Mouse (Mus musculus): Measurements from ENCODE around the gene 1700021F05Rik.
"Not testable (repeated sequence)": the region's sequence is repeated elsewhere in the genome, so short reads cannot be mapped to it uniquely, and the experiment has no call there.

Gene 1700021F05Rik

DNA sequence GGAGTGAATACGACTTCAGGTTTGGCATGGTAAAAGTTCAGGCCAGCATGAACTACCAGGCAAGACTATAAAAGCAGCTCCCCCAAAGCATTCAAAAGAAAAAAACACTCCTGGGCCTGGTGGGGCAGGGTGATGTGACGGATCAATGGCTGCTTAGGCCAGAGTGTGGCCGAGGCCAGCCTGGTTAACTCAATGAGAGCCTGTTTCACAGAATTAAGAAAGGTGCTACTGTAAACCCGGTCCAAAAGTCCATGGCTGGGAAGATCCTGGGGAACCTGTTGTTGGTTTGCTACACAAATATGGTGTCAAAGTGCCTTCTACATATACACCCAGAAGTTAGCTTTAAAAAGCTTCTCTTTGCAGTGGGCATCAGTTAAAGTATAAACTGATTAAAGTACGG is 2.0 kb downstream of the 1700021F05Rik start:
- DNase-seq (ENCODE audit: low spot score in 2 of 2), result no peak

DNA sequence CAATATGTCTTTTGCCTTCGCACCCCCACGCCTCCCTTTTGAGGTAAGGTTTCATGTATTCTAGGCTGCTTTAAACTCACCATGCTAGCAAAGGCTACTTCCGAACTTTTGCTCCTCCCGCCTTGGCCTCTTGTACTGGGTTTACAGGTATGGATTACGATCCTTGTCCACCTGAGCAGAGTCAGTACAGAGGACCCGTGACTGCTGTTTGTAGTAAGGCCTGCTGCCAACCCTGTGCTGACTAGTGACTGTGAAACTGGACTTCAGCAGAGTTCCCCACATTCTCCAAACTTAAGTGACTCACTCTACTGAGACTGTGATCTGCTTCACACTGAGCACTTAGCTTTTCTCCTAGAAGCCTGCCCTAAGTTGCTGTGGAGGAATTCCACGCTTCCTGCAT is 3.1 kb downstream of the 1700021F05Rik start:
- no peak for DNase-seq (ENCODE audit: low spot score in 2 of 2)

DNA sequence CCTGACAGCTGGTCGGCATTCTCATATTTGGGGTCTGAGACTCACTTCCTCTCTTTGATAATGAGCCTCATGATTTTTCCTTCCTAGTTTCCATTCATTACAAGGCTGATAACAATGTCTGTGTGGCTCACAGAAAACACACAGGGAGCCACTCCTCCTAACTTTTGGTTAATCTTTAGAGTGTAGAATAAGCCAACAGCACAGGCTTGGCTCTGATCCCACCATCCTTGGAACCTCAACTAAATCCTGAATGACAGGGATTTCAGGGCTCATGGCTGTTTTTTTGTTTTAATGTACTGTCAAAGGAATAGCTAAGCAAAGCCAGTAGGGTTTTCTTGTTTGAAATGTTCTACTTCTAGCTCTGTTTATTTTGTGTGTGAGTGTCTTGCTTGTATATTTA is 6.4 kb downstream of the 1700021F05Rik start:
- no peak for DNase-seq (ENCODE audit: low spot score in 2 of 2)

GRCm38 (mm10) chr10:43527283-43528269 is 13.2 kb downstream of the 1700021F05Rik start:
- DNase-seq (ENCODE audit: low spot score in 2 of 2), result peak; percentile 19 to 40

GRCm38 (mm10) chr10:43523931-43524330 is 16.9 kb downstream of the 1700021F05Rik start, which contains the start of gene Gm9803:
TSS of gene Gm9803 (plus strand) at chr10:43524084.
- DNase-seq (ENCODE audit: low spot score in 2 of 2), result not testable (repeated sequence)

DNA sequence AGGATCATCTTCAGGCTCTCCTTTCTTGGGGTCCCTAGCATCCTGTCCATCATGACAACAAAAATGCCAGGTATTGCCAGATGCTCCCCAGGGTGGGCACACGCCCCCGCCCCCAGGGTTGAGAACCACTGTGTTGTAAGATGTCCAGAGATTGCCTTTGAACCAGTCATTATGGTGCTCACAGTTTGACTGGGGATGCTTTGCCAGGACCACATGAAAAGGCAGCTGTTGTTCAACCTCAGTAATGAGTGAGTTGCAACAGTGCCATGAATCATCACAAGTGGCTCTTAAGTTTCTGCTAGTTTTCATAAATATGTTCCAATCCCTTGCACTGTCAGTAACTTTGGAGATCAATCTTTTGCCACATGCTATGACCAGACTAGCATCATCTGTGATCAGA is 20.8 kb downstream of the 1700021F05Rik start:
- DNase-seq (ENCODE audit: low spot score in 2 of 2), result no peak

DNA sequence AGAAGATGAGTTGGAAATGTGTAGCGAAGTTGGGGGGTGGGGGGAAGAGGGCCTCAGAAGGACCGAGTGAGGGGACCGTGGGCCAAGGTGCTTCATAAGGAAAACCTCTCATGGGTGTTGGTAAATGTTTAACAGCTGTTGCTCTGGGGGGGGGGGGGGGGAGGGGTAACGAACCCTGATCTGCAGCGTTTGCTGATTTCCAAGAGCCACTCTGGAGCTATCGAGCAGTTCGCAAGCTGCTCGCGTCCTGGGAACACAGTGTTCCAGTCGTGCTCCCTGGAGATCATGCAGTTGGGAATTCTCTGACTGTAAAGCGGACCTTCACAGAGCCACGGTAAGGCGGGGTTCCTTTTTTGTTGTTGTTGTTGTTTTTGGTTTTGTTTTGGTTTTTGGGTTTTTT is 22.4 kb downstream of the 1700021F05Rik start:
- no peak for DNase-seq (ENCODE audit: low spot score in 2 of 2)

DNA sequence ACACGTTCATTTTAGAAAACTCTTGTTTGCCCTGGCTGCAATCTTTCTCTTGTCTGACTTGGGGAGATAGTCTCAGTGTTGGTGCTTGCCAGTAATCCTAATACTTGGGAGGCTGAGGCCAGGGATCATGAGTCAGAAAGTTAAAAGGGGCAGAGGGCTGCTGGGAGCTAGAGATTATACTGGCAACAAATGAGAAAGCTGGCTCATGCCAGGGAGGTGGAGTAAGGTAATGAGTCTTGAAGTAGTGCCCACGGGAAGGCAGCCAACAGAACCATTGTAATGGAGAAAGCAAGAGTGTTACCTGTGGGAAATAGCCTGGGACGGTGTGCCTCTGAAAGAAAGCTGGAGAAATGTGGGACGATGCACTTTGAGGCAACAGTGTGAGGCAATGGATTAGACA is 23.0 kb downstream of the 1700021F05Rik start:
- DNase-seq (ENCODE audit: low spot score in 2 of 2), result no peak

DNA sequence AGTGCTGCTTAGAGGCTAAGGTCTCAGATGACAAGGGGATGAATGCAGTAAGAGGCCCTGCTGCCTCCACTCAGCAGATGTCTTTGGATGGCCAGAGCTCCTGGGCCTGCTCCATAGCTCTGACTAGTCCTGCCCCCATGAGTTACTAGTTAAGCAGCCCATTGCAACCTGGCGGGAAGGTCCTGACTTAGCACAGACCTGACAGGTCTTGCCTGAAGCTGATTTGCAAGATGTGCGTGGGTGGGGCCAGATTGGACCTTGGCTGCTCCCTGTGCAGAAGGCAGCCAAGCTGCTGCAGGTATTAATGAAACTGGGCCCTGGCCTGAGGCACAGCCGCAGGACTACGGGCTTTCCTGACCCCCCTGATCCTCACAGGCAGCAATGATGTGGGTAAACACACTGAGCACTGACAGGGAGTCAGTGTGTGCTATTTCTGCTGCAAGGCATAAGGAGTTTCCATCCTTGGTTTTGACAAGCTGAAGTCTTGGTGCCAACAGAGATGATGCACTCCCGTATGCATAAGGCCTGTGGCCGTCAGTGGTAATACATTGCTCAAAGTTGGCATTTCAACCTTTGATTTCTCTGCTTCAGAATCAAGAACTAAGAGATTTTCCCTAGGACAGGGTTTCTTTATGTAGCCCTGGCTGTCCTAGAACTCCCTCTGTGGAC is 23.7 kb downstream of the 1700021F05Rik start:
- DNase-seq (ENCODE audit: low spot score in 2 of 2), result no peak

GRCm38 (mm10) chr10:43512976-43513375 is 27.8 kb downstream of the 1700021F05Rik start:
- no peak for DNase-seq (ENCODE audit: low spot score in 2 of 2)

GRCm38 (mm10) chr10:43509228-43509627 is 31.6 kb downstream of the 1700021F05Rik start:
- DNase-seq (ENCODE audit: low spot score in 2 of 2), result no peak

GRCm38 (mm10) chr10:43507051-43507450 is 33.7 kb downstream of the 1700021F05Rik start:
- no peak for DNase-seq (ENCODE audit: low spot score in 2 of 2)

DNA sequence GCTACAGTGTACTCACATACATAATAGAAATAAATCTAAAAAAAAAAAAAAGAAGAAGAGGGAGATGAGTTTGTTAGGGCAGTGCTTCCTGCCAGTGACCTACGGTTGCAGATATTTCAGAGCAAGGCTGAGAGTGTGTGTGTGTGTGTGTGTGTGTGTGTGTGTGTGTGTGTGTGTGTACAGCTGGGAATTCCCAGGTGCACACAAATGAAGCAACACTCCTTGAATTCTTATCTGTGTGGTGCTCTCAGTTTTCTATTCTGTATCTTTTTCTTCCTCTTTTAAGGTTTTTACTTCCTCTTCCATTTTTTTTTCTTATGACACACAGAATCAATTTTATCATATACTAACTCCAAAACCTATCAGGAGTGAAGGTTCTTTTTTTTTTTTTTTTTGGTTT is 36.5 kb downstream of the 1700021F05Rik start:
- DNase-seq (ENCODE audit: low spot score in 2 of 2), result no peak

GRCm38 (mm10) chr10:43502599-43502998 is 38.2 kb downstream of the 1700021F05Rik start:
- DNase-seq (ENCODE audit: low spot score in 2 of 2), result no peak

DNA sequence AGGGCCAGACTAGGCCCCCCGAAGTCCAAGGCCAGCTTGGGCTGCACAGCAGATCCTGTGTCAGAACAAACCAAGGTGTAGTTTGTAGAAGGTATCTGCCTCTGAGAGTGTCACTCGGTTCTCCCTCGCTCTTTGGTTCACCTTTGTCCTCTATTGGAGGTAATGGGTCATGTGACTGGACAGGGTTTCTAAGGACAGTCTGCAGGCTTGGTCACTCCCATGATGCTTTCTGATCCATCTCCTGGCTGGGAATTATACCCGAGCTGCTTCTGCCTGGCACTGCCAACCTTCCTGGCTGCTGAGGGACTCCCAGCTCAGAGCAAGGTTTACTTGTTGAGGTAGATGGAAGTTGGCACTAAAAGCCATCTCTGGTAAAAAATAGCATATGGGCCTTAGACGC is 49.9 kb downstream of the 1700021F05Rik start:
- no peak for DNase-seq (ENCODE audit: low spot score in 2 of 2)

DNA sequence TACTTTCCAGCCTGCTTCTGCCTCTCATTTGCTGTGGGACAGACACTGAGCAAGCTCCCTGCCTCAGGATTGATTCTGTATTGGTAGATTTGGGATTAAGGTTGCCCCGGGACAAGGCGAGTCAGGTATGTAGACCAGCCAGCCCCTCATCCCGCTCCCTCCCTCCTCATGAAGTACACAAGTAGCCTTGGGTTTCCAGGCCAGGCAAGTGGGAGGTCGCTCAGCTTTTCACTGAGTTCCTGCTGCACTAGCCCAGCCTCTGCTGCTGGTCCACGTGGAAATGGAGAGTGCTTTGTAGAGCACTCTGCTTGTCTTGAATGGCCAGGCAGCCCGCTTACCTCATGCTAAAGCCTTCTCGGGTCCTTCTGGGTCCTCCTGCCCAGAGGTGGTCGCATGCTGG is 50.8 kb downstream of the 1700021F05Rik start:
- no peak for DNase-seq (ENCODE audit: low spot score in 2 of 2)

- DNase-seq (ENCODE audit: low spot score in 2 of 2), result no peak
These were observed 51.2 kb downstream of the 1700021F05Rik start for GRCm38 (mm10) chr10:43489550-43489949.

DNA sequence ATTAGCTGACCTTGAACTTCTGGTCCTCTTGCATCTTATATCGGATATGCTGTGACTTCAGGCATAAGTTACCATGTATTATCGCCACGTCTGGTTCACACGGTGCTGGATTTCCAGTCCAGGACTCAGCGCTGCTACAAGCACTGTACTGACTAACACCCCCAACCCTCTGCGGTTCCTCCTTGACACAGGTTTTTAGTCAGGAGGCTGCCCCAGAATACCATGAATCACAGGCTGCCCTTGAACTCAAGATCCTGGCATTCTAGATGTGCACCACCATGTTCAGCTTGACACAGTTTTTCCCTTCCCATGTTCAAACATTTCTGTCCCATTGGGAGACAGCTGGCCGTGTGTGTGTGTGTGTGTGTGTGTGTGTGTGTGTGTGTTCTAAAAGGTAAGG is 51.7 kb downstream of the 1700021F05Rik start:
- DNase-seq (ENCODE audit: low spot score in 2 of 2), result no peak

DNA sequence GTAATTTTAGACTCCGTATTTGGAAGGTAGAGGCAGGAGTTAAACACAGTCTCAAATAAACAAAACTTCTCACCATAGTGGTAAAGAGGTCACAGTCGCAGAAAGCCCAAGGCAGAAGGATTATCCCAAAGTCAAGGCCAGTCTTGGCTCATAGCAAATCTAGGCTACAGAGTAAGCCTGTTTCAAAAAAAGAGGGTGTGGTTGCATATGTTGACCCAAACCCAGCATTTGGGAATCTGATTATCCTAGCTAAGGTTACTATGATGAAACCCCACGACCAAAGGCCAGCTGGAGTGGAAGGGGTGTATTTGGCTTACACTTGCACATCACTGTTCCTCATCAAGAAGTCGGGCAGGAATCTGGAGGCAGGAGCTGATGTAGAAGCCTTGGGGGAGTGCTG is 52.5 kb downstream of the 1700021F05Rik start:
- no peak for DNase-seq (ENCODE audit: low spot score in 2 of 2)

DNA sequence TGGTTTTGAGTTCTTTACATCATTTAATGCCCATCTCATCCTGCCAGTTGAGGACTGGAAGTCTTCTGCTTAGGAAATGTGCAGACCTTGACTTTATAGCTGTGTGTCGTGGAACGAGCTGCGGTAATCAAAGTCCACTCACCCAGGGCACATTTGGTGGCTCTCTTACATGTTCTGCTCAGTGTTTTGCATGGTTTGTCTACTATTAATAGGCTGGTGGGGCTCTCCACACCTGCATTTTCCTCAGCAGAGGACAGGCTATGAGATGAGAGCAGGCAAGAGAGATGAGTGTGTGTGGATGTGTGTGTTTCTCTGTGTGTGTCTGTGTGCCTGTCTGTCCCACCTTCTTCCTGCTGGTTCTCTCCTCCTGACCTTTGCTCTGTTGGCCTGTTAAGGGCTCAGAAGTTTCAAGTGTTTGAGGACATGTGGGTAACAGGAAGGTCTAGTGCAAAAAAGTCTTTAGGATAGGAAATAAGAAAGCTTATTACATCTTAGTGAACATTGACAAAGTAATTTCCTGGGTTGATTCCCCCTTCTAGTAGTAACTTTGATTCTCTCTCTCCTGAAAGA is 53.3 kb downstream of the 1700021F05Rik start:
- DNase-seq (ENCODE audit: low spot score in 2 of 2), result no peak

GRCm38 (mm10) chr10:43485751-43486268 is 55.0 kb downstream of the 1700021F05Rik start:
- DNase-seq (ENCODE audit: low spot score in 2 of 2), result no peak

GRCm38 (mm10) chr10:43483426-43483995 is 57.3 kb downstream of the 1700021F05Rik start:
- DNase-seq (ENCODE audit: low spot score in 2 of 2), result no peak

Measured in frontal cortex, postnatal 36 days (tissue).